ENCODE assay signal across 20 mouse cellular contexts in the genomic region with DNA sequence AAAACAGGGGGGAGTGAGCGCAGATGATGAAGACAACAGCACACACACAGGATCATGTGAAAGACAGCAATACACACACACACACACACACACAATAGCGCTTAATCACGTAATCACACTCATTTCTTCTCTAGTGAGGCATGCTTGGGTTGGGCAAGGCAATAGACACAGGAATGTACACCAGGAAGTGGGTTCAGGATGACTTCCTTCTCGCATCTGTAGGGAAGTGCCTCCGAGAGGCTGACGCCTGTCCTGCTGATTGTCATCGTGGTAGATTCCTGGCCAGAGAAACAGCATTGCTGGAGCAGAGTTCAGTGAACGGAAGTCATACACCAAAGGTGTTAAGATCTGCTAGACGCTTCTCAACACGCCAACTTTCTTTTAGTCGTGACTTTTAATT. TPM values are rescaled to one million over a fixed set of nuclear protein-coding genes. Genes with fewer than 3 reads are reported as not detected.
DNase-seq lines count a peak whose midpoint lies in the region; ATAC-seq lines count a peak whose summit lies in the region.
"Had no signal": no experiment of that assay in that cellular context is flagged by ENCODE, and none has a peak within 500 bp of the region (broad histone marks: within the 10 kb centered on the region; RNA-seq: fewer than 3 reads in every experiment).

No protein-coding gene starts in this region.

- H3K9ac ChIP-seq in midbrain, embryonic 16.5 days (ENCODE audit: low read depth, low read length), result no peak overlapping the region
- H3K9ac ChIP-seq: embryonic facial prominence, embryonic 12.5 days; limb, embryonic 12.5 days; lung, embryonic 14.5 days; midbrain, embryonic 15.5 days had no signal

- H3K4me3 ChIP-seq in midbrain, embryonic 16.5 days (ENCODE audit: low read depth, low read length), result no peak overlapping the region
- H3K4me3 ChIP-seq: embryonic facial prominence, embryonic 12.5 days; limb, embryonic 12.5 days; midbrain, embryonic 15.5 days had no signal

- intact Hi-C loops in heart, postnatal 14 days (cut with DNase I), result no loop called here
- intact Hi-C loops in heart, postnatal 10 days (cut with DNase I), result no loop called here

- DNase-seq in lung, postnatal 25 days (ENCODE audit: low spot score), result peak; percentile 14
- DNase-seq in lung, postnatal 14 days, result no peak
- peak; percentile 31 for DNase-seq in R1 (ENCODE audit: low read depth, low spot score)
- DNase-seq in natural killer cell, adult 2 months (ENCODE audit: low spot score in 2 of 2), result peak; percentile 19 to 35
- no peak for DNase-seq in heart, postnatal 14 days
- DNase-seq in heart, postnatal 10 days, result no peak
- DNase-seq: adrenal gland, adult 2 months; cerebellum, postnatal 25 days; heart, postnatal 4 days; kidney, adult 9 months; lung, embryonic 14.5 days; retina, postnatal 1 day; spleen, adult 18-20 months had no signal

- ATAC-seq in inflammation-experienced regulatory T-cells, adult 6 months, result peak; percentile 28
- no peak for ATAC-seq in midbrain, embryonic 16.5 days
- ATAC-seq: midbrain, embryonic 15.5 days had no signal

- H3K4me1 ChIP-seq in midbrain, embryonic 16.5 days (ENCODE audit: control insufficient read depth, insufficient read depth, low read length), result no peaks in the 10 kb centered on the region
- H3K4me1 ChIP-seq: embryonic facial prominence, embryonic 12.5 days; limb, embryonic 12.5 days; midbrain, embryonic 15.5 days had no signal

- H3K27ac ChIP-seq in midbrain, embryonic 16.5 days (ENCODE audit: low read length), result no peak overlapping the region
- H3K27ac ChIP-seq: embryonic facial prominence, embryonic 12.5 days; limb, embryonic 12.5 days; midbrain, embryonic 15.5 days; stomach, postnatal 0 days had no signal

- 82% methylated on average over 11 of the region's 11 CpGs for WGBS in midbrain, embryonic 16.5 days

- no peak overlapping the region for H3K4me2 ChIP-seq in midbrain, embryonic 16.5 days (ENCODE audit: low read length)
- H3K4me2 ChIP-seq: embryonic facial prominence, embryonic 12.5 days; limb, embryonic 12.5 days; lung, embryonic 14.5 days; midbrain, embryonic 15.5 days had no signal

- H3K36me3 ChIP-seq in midbrain, embryonic 16.5 days (ENCODE audit: control insufficient read depth, insufficient read depth, low read length), result no peaks in the 10 kb centered on the region
- H3K36me3 ChIP-seq: embryonic facial prominence, embryonic 12.5 days; limb, embryonic 12.5 days; midbrain, embryonic 15.5 days had no signal

- H3K27me3 ChIP-seq in midbrain, embryonic 16.5 days (ENCODE audit: control insufficient read depth, insufficient read depth, low read depth, low read length), result no peaks in the 10 kb centered on the region
- H3K27me3 ChIP-seq: CH12.LX; embryonic facial prominence, embryonic 12.5 days; limb, embryonic 12.5 days; midbrain, embryonic 15.5 days had no signal

- H3K9me3 ChIP-seq in midbrain, embryonic 16.5 days (replicated peaks; ENCODE audit: control insufficient read depth, low read length, poor library complexity, severe bottlenecking), result no peaks in the 10 kb centered on the region
- H3K9me3 ChIP-seq: embryonic facial prominence, embryonic 12.5 days; limb, embryonic 12.5 days; midbrain, embryonic 15.5 days had no signal

RNA-seq across cellular contexts. Expression of a gene that starts 8.8 kb away (rescaled TPM):
- polyA plus RNA-seq in inflammation-experienced regulatory T-cells, adult 6 months (2017; shearing (Covaris generic)), result 10 to 100 TPM in 1 of 3 experiments, 1 to 10 TPM in 2; 8.2 to 10.3 (median 9.2) TPM
- total RNA-seq in heart, postnatal 14 days (2021), result 10 to 100 TPM in 1 of 2 experiments, 1 to 10 TPM in 1; 8.4 to 12.8 TPM
- polyA plus RNA-seq in midbrain, embryonic 16.5 days (2015; fragmentation: Nextera tagmentation; extraction: Ambion mirVana), result 7.9 and 8.3 TPM in 2 replicates
- 10 to 100 TPM; 12.0 to 14.7 TPM for total RNA-seq in heart, postnatal 10 days (2021)

RNA-seq across cellular contexts. Expression of a gene that starts 8.9 kb away (rescaled TPM):
- polyA plus RNA-seq in inflammation-experienced regulatory T-cells, adult 6 months (2017; shearing (Covaris generic)), result 100 to 1,000 TPM in 2 of 3 experiments, 10 to 100 TPM in 1; 99.1 to 127 (median 102) TPM
- 10 to 100 TPM; 73.4 to 77.0 TPM for total RNA-seq in heart, postnatal 14 days (2021)
- 177 TPM in 2 replicates for polyA plus RNA-seq in midbrain, embryonic 16.5 days (2015; fragmentation: Nextera tagmentation; extraction: Ambion mirVana)
- 10 to 100 TPM; 82.2 to 87.9 TPM for total RNA-seq in heart, postnatal 10 days (2021)

Comparison
In these comparisons a context has a peak if more than half of its experiments do, and no peak if none do; other contexts are left out.
1. DNase-seq: peak in lung, postnatal 25 days (single experiment), R1 (single experiment) and natural killer cell, adult 2 months (2 of 2); none in lung, postnatal 14 days (single experiment), heart, postnatal 14 days (0 of 2) and heart, postnatal 10 days (0 of 2).